Mouse (Mus musculus) 3T3-L1 (cell line): ENCODE measurements around the gene Flt4.

Experiments
- DNase-seq: peaks from one replicate; pipeline ENCODE4 v3.0.0-alpha.2; 2015; ENCODE audit warnings: low read depth, low spot score

Flt4 gene

GRCm38 (mm10) chr11:49697779-49698178 is 88.7 kb downstream of the Flt4 start:
- no peak for DNase-seq

- no peak for DNase-seq
Measured at GRCm38 (mm10) chr11:49699079-49699478, 90.0 kb downstream of the Flt4 start.

GRCm38 (mm10) chr11:49702014-49702413 is 93.0 kb downstream of the Flt4 start:
- DNase-seq = no peak
